Mouse (Mus musculus) cortical plate, adult 2 months (tissue): ENCODE results near the gene Ttl.

Source experiments
- CTCF ChIP-seq: fragments of 200-500 bp; IDR thresholded peaks from 2 replicates; pipeline ENCODE4 v1.5.1; 2011; ENCODE audit warnings: mild to moderate bottlenecking, control low read depth, low read length; ENCODE audit not compliant: insufficient read depth; ENCODE audit errors: extremely low read depth
- POLR2A ChIP-seq: fragments of 200-500 bp; IDR thresholded peaks from 2 replicates; pipeline ENCODE4 v1.6.1; 2011; ENCODE audit warnings: mild to moderate bottlenecking, low read length, control low read depth; ENCODE audit not compliant: insufficient read depth; ENCODE audit errors: extremely low read depth

DNA sequence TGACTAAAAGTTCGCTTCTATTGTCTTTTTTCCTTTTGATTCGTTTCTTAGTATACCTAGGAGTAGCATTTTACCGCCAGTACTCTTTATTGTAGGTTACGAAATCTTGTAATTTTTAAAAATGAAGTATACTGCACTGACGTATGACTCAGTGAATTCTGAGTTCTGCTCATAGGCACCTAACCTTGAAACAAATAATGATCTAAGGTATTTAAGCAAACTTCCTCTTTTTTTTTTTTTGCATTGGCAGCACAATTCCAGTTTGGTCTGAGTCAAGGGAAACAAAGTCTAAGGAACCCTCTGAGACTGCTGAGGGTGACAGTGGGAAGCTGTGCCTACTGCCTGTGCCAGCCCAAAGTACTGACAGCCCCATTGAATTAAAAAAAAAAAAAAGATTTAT is 17.8 kb downstream of the Ttl start:
- TF ChIP-seq POLR2A (no peak), CTCF (no peak)
